ENCODE assay signal across 24 mouse cellular contexts in genomic region chr19:32890801-32891200, GRCm38 (mm10).
DNase-seq lines count a peak whose midpoint lies in the region; ATAC-seq lines count a peak whose summit lies in the region.
"Had no signal": no experiment of that assay in that cellular context is flagged by ENCODE, and none has a peak within 500 bp of the region (broad histone marks: within the 10 kb centered on the region; RNA-seq: fewer than 3 reads in every experiment).

No protein-coding gene starts in this region.

- H3K9me3 ChIP-seq in kidney, embryonic 16.5 days (ENCODE audit: low read length) = no peaks in the 10 kb centered on the region
- no peaks in the 10 kb centered on the region for H3K9me3 ChIP-seq in midbrain, embryonic 10.5 days (replicated peaks)
- H3K9me3 ChIP-seq: embryonic facial prominence, embryonic 13.5 days; embryonic facial prominence, embryonic 15.5 days; forebrain, embryonic 10.5 days; forebrain, embryonic 12.5 days had no signal

- WGBS in kidney, embryonic 16.5 days = 85% methylated on average over 6 of the region's 6 CpGs
- WGBS in midbrain, embryonic 10.5 days = 88% methylated on average over 6 of the region's 6 CpGs

- no peak overlapping the region for H3K4me2 ChIP-seq in kidney, embryonic 16.5 days (replicated peaks; ENCODE audit: low read depth, low read length)
- H3K4me2 ChIP-seq: embryonic facial prominence, embryonic 13.5 days; embryonic facial prominence, embryonic 15.5 days; forebrain, embryonic 12.5 days had no signal

- no peaks in the 10 kb centered on the region for H3K27me3 ChIP-seq in kidney, embryonic 16.5 days (ENCODE audit: insufficient read depth, low read length)
- no peaks in the 10 kb centered on the region for H3K27me3 ChIP-seq in midbrain, embryonic 10.5 days (ENCODE audit: low read depth, poor library complexity, severe bottlenecking)
- H3K27me3 ChIP-seq: embryonic facial prominence, embryonic 13.5 days; embryonic facial prominence, embryonic 15.5 days; forebrain, embryonic 12.5 days had no signal

- H3K27ac ChIP-seq in kidney, embryonic 16.5 days (ENCODE audit: low read length) = no peak overlapping the region
- no peak overlapping the region for H3K27ac ChIP-seq in midbrain, embryonic 10.5 days (replicated peaks)
- H3K27ac ChIP-seq: embryonic facial prominence, embryonic 13.5 days; embryonic facial prominence, embryonic 15.5 days; forebrain, embryonic 10.5 days; forebrain, embryonic 12.5 days had no signal

- H3K36me3 ChIP-seq in kidney, embryonic 16.5 days (ENCODE audit: insufficient read depth, low read length) = no peaks in the 10 kb centered on the region
- H3K36me3 ChIP-seq in midbrain, embryonic 10.5 days = no peaks in the 10 kb centered on the region
- H3K36me3 ChIP-seq: embryonic facial prominence, embryonic 13.5 days; embryonic facial prominence, embryonic 15.5 days; forebrain, embryonic 10.5 days; forebrain, embryonic 12.5 days had no signal

- H3K4me3 ChIP-seq in kidney, embryonic 16.5 days (ENCODE audit: low read length) = no peak overlapping the region
- H3K4me3 ChIP-seq in midbrain, embryonic 10.5 days = no peak overlapping the region
- H3K4me3 ChIP-seq: embryonic facial prominence, embryonic 13.5 days; embryonic facial prominence, embryonic 15.5 days; erythroblast, embryonic 14.5 days; forebrain, embryonic 10.5 days; forebrain, embryonic 12.5 days had no signal

- peak; percentile 55 for DNase-seq in heart, adult 11 months
- no peak for DNase-seq in heart, adult 9 months (ENCODE audit: low spot score in 2 of 2)
- DNase-seq in thymus, postnatal 14 days = peak; percentile 16
- no peak for DNase-seq in thymus, adult 18-20 months
- DNase-seq in naive thymus-derived CD4-positive, alpha-beta T cell, adult 2 months (ENCODE audit: low read depth) = peak; percentile 39
- DNase-seq in midbrain, embryonic 10.5 days (ENCODE audit: low spot score) = no peak
- DNase-seq: adrenal gland, adult 2 months; adrenal gland, postnatal 10 days; adrenal gland, postnatal 25 days; B cell, adult 2 months; cerebellum, adult 11 months; cerebellum, adult 18-20 months; cerebellum, adult 8-10 months; cerebellum, adult 9-11 months; cerebellum, postnatal 14 days; cerebellum, postnatal 36 days; embryo, embryonic 11 days had no signal

- no peak overlapping the region for H3K9ac ChIP-seq in kidney, embryonic 16.5 days (replicated peaks; ENCODE audit: low read length)
- H3K9ac ChIP-seq: embryonic facial prominence, embryonic 13.5 days; embryonic facial prominence, embryonic 15.5 days; forebrain, embryonic 12.5 days had no signal

- peaks cover 11% of the 10 kb centered on the region; the same call in 1 of the 2 replicates for H3K4me1 ChIP-seq in kidney, embryonic 16.5 days (ENCODE audit: insufficient read depth, low read length)
- H3K4me1 ChIP-seq in midbrain, embryonic 10.5 days = peaks cover 6% of the 10 kb centered on the region

- ATAC-seq in kidney, embryonic 16.5 days (ENCODE audit: low FRiP score, low TSS enrichment) = no peak
- ATAC-seq: forebrain, embryonic 14.5 days had no signal

Comparison
In these comparisons a context has a peak if more than half of its experiments do, and no peak if none do; other contexts are left out.
1. DNase-seq: peak in heart, adult 11 months (single experiment), thymus, postnatal 14 days (single experiment) and naive thymus-derived CD4-positive, alpha-beta T cell, adult 2 months (single experiment); none in heart, adult 9 months (0 of 2), thymus, adult 18-20 months (0 of 2) and midbrain, embryonic 10.5 days (single experiment).